Mouse (Mus musculus) limb, embryonic 13.5 days (tissue): ENCODE data around the gene Pced1a. TPM values are rescaled to one million over a fixed set of nuclear protein-coding genes. Genes with fewer than 3 reads are reported as not detected.

Experiments
- ATAC-seq: fragments of 200-750 bp; cut with Nextera tagmentation; 2 replicates; pipeline ENCODE4 v1.8.0; 2017; ENCODE audit warnings: low read depth, moderate number of reproducible peaks, moderate TSS enrichment; ENCODE audit not compliant: low FRiP score
- H3K27ac ChIP-seq: fragments of 300-500 bp; sonication (generic); 2 replicates; pipeline ENCODE4 v1.5.1; 2015; ENCODE audit warnings: inconsistent platforms, mild to moderate bottlenecking, moderate library complexity
- H3K27me3 ChIP-seq: fragments of 300-500 bp; sonication (generic); 2 replicates; pipeline ENCODE4 v1.6.1; 2015; ENCODE audit warnings: mild to moderate bottlenecking, inconsistent platforms
- H3K36me3 ChIP-seq: fragments of 300-500 bp; sonication (generic); 2 replicates; pipeline ENCODE4 v1.6.1; 2015; ENCODE audit warnings: inconsistent platforms, mild to moderate bottlenecking, moderate library complexity
- H3K4me1 ChIP-seq: fragments of 300-500 bp; sonication (generic); 2 replicates; pipeline ENCODE4 v1.6.1; 2015; ENCODE audit warnings: inconsistent platforms
- H3K4me2 ChIP-seq: fragments of 300-500 bp; sonication (generic); replicated peaks from 2 replicates; pipeline ENCODE4 v1.6.1; 2015; ENCODE audit warnings: inconsistent platforms, mild to moderate bottlenecking, moderate library complexity
- H3K4me3 ChIP-seq: fragments of 300-500 bp; sonication (generic); 2 replicates; pipeline ENCODE4 v1.5.1; 2015; ENCODE audit warnings: moderate library complexity, mild to moderate bottlenecking, inconsistent platforms
- H3K9ac ChIP-seq: fragments of 300-500 bp; sonication (generic); 2 replicates; pipeline ENCODE4 v1.6.1; 2015; ENCODE audit warnings: mild to moderate bottlenecking, inconsistent platforms
- H3K9me3 ChIP-seq: fragments of 300-500 bp; sonication (generic); 2 replicates; pipeline ENCODE4 v1.6.1; 2016; ENCODE audit warnings: inconsistent platforms
- WGBS: fragments of 180-500 bp; shearing (Covaris S2); methylation state at CpG from one replicate; pipeline ENCODE4 v1.1.7; 2015; 5-methylcytosine and 5-hydroxymethylcytosine counted together
- polyA plus RNA-seq: library from polyadenylated mRNA; unstranded; fragments of >200 nt; fragmentation: Nextera tagmentation; extraction: Ambion mirVana; gene quantifications from 2 replicates; pipeline ENCODE4 v1.2.1, GENCODE M21; 2015

The Pced1a gene
- polyA plus RNA-seq, 1 experiment from 2014 or later = 16.1 TPM

- H3K4me1 ChIP-seq = peaks cover 20% of the 10 kb centered on the region
- no peaks in the 10 kb centered on the region for H3K9me3 ChIP-seq
- no peaks in the 10 kb centered on the region for H3K27me3 ChIP-seq
- H3K27ac ChIP-seq = no peak overlapping the region
- no peaks in the 10 kb centered on the region for H3K36me3 ChIP-seq
- no peak overlapping the region for H3K9ac ChIP-seq
- no peak for ATAC-seq
- no peak overlapping the region for H3K4me3 ChIP-seq
- H3K4me2 ChIP-seq = no peak overlapping the region
- WGBS = 86% methylated on average over 4 of the region's 4 CpGs
Measured at GRCm38 (mm10) chr2:130401891-130402290, 22.6 kb downstream of the Pced1a start.

- H3K9ac ChIP-seq = no peak overlapping the region
- no peak overlapping the region for H3K27ac ChIP-seq
- H3K36me3 ChIP-seq = peaks cover 9% of the 10 kb centered on the region
- no peaks in the 10 kb centered on the region for H3K27me3 ChIP-seq
- H3K4me3 ChIP-seq = no peak overlapping the region
- H3K9me3 ChIP-seq = no peaks in the 10 kb centered on the region
- H3K4me2 ChIP-seq = no peak overlapping the region
- WGBS = 92% methylated on average over 1 of the region's 1 CpGs
- ATAC-seq = no peak
- H3K4me1 ChIP-seq = peaks cover 34% of the 10 kb centered on the region
Measured at GRCm38 (mm10) chr2:130400046-130400445, 24.5 kb downstream of the Pced1a start.

- peak overlapping the region; percentile 90 for H3K9ac ChIP-seq
- WGBS = 11% methylated on average over 14 of the region's 14 CpGs
- peak overlapping the region; percentile 85 for H3K4me2 ChIP-seq
- ATAC-seq = no peak
- H3K4me3 ChIP-seq = peak overlapping the region; percentile 71
- H3K36me3 ChIP-seq = peaks cover 29% of the 10 kb centered on the region
- H3K9me3 ChIP-seq = no peaks in the 10 kb centered on the region
- peak overlapping the region; percentile 88 for H3K27ac ChIP-seq
- no peaks in the 10 kb centered on the region for H3K27me3 ChIP-seq
- H3K4me1 ChIP-seq = peaks cover 36% of the 10 kb centered on the region
Measured at GRCm38 (mm10) chr2:130398091-130398490, 26.4 kb downstream of the Pced1a start.

- Histone ChIP-seq H3K4me1 (peaks cover 36% of the 10 kb centered on the region), H3K4me3 (peak within 1 kb of the TSS; percentile 71), H3K9ac (peak within 1 kb of the TSS; percentile 90), H3K36me3 (peaks cover 36% of the 10 kb centered on the region), H3K4me2 (peak within 1 kb of the TSS; percentile 85), H3K9me3 (no peaks in the 10 kb centered on the region), H3K27ac (peak within 1 kb of the TSS; percentile 88), H3K27me3 (no peaks in the 10 kb centered on the region)
- peak; percentile 92 for ATAC-seq
- WGBS = under 1% methylated on average over 44 of the region's 53 CpGs
Measured at GRCm38 (mm10) chr2:130397186-130397985, 27.1 kb downstream of the Pced1a start, which contains the start of gene Cpxm1. TSS of gene Cpxm1 (minus strand) at chr2:130397574.

GRCm38 (mm10) chr2:130395696-130396095, 28.8 kb downstream of the Pced1a start:
- Histone ChIP-seq H3K27ac (no peak overlapping the region), H3K9ac (peak overlapping the region; percentile 90), H3K4me2 (peak overlapping the region; percentile 85), H3K27me3 (no peaks in the 10 kb centered on the region), H3K36me3 (peaks cover 49% of the 10 kb centered on the region), H3K4me1 (peaks cover 32% of the 10 kb centered on the region), H3K9me3 (no peaks in the 10 kb centered on the region), H3K4me3 (no peak overlapping the region)
- WGBS = 92% methylated on average over 11 of the region's 11 CpGs
- no peak for ATAC-seq

- H3K4me2 ChIP-seq = no peak overlapping the region
- H3K4me1 ChIP-seq = peaks cover 23% of the 10 kb centered on the region
- H3K4me3 ChIP-seq = no peak overlapping the region
- H3K27ac ChIP-seq = no peak overlapping the region
- no peaks in the 10 kb centered on the region for H3K9me3 ChIP-seq
- WGBS = 87% methylated on average over 3 of the region's 3 CpGs
- no peak for ATAC-seq
- H3K9ac ChIP-seq = no peak overlapping the region
- H3K27me3 ChIP-seq = no peaks in the 10 kb centered on the region
- H3K36me3 ChIP-seq = peaks cover 55% of the 10 kb centered on the region
Measured at GRCm38 (mm10) chr2:130392836-130393235, 31.7 kb downstream of the Pced1a start.

GRCm38 (mm10) chr2:130390993-130391625, 33.4 kb downstream of the Pced1a start:
- H3K27ac ChIP-seq = no peak overlapping the region
- H3K9me3 ChIP-seq = no peaks in the 10 kb centered on the region
- H3K4me3 ChIP-seq = no peak overlapping the region
- H3K9ac ChIP-seq = no peak overlapping the region
- H3K4me1 ChIP-seq = peaks cover 13% of the 10 kb centered on the region
- ATAC-seq = no peak
- WGBS = 79% methylated on average over 11 of the region's 11 CpGs
- H3K36me3 ChIP-seq = peaks cover 55% of the 10 kb centered on the region
- H3K4me2 ChIP-seq = no peak overlapping the region
- no peaks in the 10 kb centered on the region for H3K27me3 ChIP-seq

DNA sequence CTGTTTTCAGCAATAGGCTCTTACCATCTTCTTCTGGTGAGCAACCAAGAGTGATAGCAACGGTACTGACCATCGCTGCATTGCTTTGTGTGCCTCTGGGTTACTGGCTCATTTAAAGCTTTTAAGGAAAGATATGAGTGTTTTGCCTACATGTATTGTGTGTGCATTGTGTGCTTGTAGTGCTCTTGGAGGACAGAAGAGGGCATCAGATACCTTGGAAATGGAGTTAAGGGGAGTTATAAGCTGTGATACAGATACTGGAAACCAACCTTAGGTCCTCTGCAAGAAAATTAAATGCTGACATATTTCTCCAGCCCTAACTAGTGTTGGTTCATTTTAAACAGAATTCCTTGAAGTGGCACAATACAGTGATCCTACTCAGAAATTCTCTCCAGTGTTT, 35.7 kb downstream of the Pced1a start:
- ATAC-seq = no peak
- H3K36me3 ChIP-seq = peaks cover 33% of the 10 kb centered on the region
- 85% methylated on average over 2 of the region's 2 CpGs for WGBS

DNA sequence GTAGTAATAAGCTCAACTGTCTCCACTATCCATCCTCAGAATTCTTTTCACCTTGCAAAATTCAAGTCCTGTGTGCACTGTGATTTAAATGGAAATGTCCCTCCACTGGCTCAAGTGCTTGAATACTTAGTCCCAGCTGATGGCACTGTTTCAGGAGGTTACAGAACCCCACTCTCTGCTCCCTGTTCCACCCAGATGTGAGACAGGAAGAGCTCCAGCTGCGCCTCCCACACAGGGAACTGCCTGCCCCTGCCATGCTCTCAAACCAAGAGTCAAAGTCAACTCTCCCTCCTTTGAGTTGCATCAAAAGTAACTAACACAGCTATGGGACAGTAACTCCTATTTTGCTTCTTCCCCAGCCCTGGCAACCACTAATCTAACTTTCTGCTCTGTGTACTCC, 38.3 kb downstream of the Pced1a start:
- ATAC-seq = no peak
- Histone ChIP-seq H3K9ac (no peak overlapping the region), H3K36me3 (peaks cover 11% of the 10 kb centered on the region), H3K4me1 (no peaks in the 10 kb centered on the region), H3K4me3 (no peak overlapping the region), H3K27me3 (no peaks in the 10 kb centered on the region), H3K4me2 (no peak overlapping the region), H3K27ac (no peak overlapping the region), H3K9me3 (no peaks in the 10 kb centered on the region)
- 62% methylated on average over 1 of the region's 1 CpGs for WGBS

More for the DNA sequence above, 35.7 kb downstream of the Pced1a start:
- Histone ChIP-seq H3K9ac (no peak overlapping the region), H3K27ac (no peak overlapping the region), H3K4me2 (no peak overlapping the region), H3K9me3 (no peaks in the 10 kb centered on the region), H3K4me1 (no peaks in the 10 kb centered on the region), H3K27me3 (no peaks in the 10 kb centered on the region), H3K4me3 (no peak overlapping the region)

DNA sequence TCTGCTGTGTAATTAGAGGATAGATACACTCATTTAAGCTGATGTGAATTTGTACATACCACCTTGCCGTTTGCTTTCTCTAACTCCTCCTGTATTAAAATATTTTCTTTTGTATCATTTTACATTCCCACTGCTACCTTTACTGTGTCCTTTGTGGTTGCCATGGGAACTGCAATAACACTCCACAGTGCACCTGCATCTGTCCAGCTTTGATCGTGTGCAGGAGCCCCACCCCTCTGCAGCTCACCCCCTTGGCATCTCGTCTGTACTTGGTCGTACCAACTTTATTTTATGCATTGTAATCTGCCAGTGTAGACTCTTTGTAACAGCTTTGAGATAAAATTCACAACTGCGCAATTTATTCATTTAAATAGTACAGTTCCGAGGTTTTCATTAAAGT, 40.6 kb downstream of the Pced1a start:
- WGBS = 57% methylated on average over 6 of the region's 6 CpGs
- no peak for ATAC-seq
- Histone ChIP-seq H3K27me3 (0 out of 2 replicates have a peak, but pooled peaks cover 3% of the 10 kb centered on the region), H3K4me1 (no peaks in the 10 kb centered on the region), H3K9ac (no peak overlapping the region), H3K27ac (no peak overlapping the region), H3K9me3 (no peaks in the 10 kb centered on the region), H3K4me3 (no peak overlapping the region), H3K4me2 (no peak overlapping the region), H3K36me3 (no peaks in the 10 kb centered on the region)

GRCm38 (mm10) chr2:130383205-130383604, 41.3 kb downstream of the Pced1a start:
- Histone ChIP-seq H3K9ac (no peak overlapping the region), H3K4me2 (no peak overlapping the region), H3K9me3 (no peaks in the 10 kb centered on the region), H3K27ac (no peak overlapping the region), H3K4me1 (no peaks in the 10 kb centered on the region), H3K27me3 (0 out of 2 replicates have a peak, but pooled peaks cover 3% of the 10 kb centered on the region), H3K36me3 (no peaks in the 10 kb centered on the region), H3K4me3 (no peak overlapping the region)
- ATAC-seq = no peak
- whole genome bisulfite sequencing = 36% methylated on average over 3 of the region's 3 CpGs

DNA sequence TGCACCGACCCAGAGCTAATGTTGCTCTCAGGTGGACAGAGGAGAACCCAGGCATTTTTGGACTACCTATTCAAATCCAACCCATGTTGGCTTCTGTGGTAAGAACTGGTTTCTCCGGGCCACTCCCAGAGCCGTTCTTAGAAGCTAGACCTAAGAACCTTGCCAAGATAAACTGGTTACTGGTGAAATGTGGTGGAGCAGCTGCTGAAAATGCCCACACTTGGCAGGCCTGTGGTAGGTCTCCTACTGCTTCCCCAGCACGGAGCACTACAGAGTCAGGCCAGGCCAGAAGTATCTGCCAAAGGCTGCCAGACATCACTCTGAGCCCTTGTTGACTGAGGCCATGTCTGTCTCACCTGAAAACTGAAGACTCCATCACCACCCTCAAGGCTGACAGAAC, 49.5 kb downstream of the Pced1a start:
- Histone ChIP-seq H3K27ac (no peak overlapping the region), H3K4me3 (no peak overlapping the region), H3K9ac (no peak overlapping the region), H3K4me2 (no peak overlapping the region), H3K36me3 (no peaks in the 10 kb centered on the region), H3K9me3 (no peaks in the 10 kb centered on the region), H3K27me3 (0 out of 2 replicates have a peak, but pooled peaks cover 3% of the 10 kb centered on the region), H3K4me1 (no peaks in the 10 kb centered on the region)
- 68% methylated on average over 4 of the region's 4 CpGs for WGBS
- no peak for ATAC-seq
